Mouse (Mus musculus) embryonic fibroblast, embryonic 13.5 days (primary cell): Measurements from ENCODE around the gene Tmeff1.

Experiments used
- CTCF ChIP-seq: IDR thresholded peaks from 2 replicates; pipeline ENCODE4 v1.5.1; 2011; ENCODE audit warnings: mild to moderate bottlenecking, control low read depth, low read length, moderate library complexity, borderline replicate concordance; ENCODE audit not compliant: insufficient read depth
- POLR2A ChIP-seq: IDR thresholded peaks from 2 replicates; pipeline ENCODE4 v1.6.1; 2011; ENCODE audit warnings: low read depth, mild to moderate bottlenecking, control low read depth, low read length, moderate library complexity

DNA sequence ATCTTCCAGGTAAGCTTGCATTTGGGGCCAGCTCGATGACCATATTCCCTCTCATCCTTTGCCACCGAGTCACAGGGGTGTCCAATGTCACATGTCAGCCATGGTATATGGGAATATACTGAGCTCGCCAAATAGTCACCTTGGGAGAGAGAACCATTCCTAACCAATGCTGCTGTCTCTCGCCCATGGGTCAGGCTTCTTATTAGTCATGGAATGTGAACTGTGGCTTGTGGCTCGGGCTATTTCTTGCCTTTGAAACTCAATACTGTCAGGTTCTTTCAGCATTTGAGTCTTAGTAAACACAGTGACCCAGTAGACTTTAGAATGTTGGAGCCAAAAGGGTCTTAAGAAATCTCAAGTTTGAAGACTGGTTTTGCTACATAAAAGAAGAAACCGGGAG is 79.0 kb downstream of the Tmeff1 start:
- TF ChIP-seq CTCF (no peak), POLR2A (no peak)
